17 mouse cellular contexts compared by ENCODE assay signal in genomic region chr3:89276061-89276460, GRCm38 (mm10). TPM values are rescaled to one million over a fixed set of nuclear protein-coding genes. Genes with fewer than 3 reads are reported as not detected.
DNase-seq lines count a peak whose midpoint lies in the region; ATAC-seq and TF ChIP-seq lines count a peak whose summit lies in the region.
"Had no signal": no experiment of that assay in that cellular context is flagged by ENCODE, and none has a peak within 500 bp of the region (broad histone marks: within the 10 kb centered on the region; RNA-seq: fewer than 3 reads in every experiment).

No protein-coding gene starts in this region.

- H3K36me3 ChIP-seq in heart, adult 2 months (ENCODE audit: control insufficient read depth, insufficient read depth, low read length), result peaks cover 26% of the 10 kb centered on the region
- H3K36me3 ChIP-seq in kidney, adult 2 months (ENCODE audit: control insufficient read depth, insufficient read depth, low read length), result peaks cover 8% of the 10 kb centered on the region
- peaks cover 30% of the 10 kb centered on the region for H3K36me3 ChIP-seq in kidney, embryonic 14.5 days (ENCODE audit: control insufficient read depth, insufficient read depth, low read length)
- no peaks in the 10 kb centered on the region for H3K36me3 ChIP-seq in megakaryocyte, embryonic 14.5 days (replicated peaks; ENCODE audit: low read length)
- H3K36me3 ChIP-seq in stomach, embryonic 16.5 days (ENCODE audit: control insufficient read depth, insufficient read depth, low read length), result peaks cover 6% of the 10 kb centered on the region; the same call in 1 of the 2 replicates
- H3K36me3 ChIP-seq: forebrain, embryonic 12.5 days; neural tube, embryonic 12.5 days had no signal

- no peak for TF ChIP-seq CTCF in heart, adult 2 months (IDR thresholded peaks at IDR 0.05)
- no peak for TF ChIP-seq CTCF in kidney, adult 2 months (conservative IDR thresholded peaks at IDR 0.05; ENCODE audit: insufficient read depth, insufficient read length, low read depth, low read length)

- H3K27ac ChIP-seq in heart, adult 2 months, result peak overlapping the region; percentile 99
- H3K27ac ChIP-seq in kidney, adult 2 months (ENCODE audit: insufficient read depth, low read depth, low read length), result 0 out of 2 replicates have a peak overlapping the region, but pooled peaks have one; percentile 4
- no peak overlapping the region for H3K27ac ChIP-seq in kidney, embryonic 14.5 days (ENCODE audit: low read depth, low read length)
- no peak overlapping the region for H3K27ac ChIP-seq in stomach, embryonic 16.5 days (ENCODE audit: low read length)
- H3K27ac ChIP-seq: forebrain, embryonic 12.5 days; hindbrain, embryonic 14.5 days; liver, embryonic 14.5 days; neural tube, embryonic 12.5 days had no signal

- H3K27me3 ChIP-seq in heart, adult 2 months (ENCODE audit: control insufficient read depth, insufficient read depth, low read length), result no peaks in the 10 kb centered on the region
- no peaks in the 10 kb centered on the region for H3K27me3 ChIP-seq in kidney, adult 2 months (replicated peaks; ENCODE audit: control insufficient read depth, insufficient read depth, low read length)
- no peaks in the 10 kb centered on the region; the same call in 1 of the 2 replicates for H3K27me3 ChIP-seq in kidney, embryonic 14.5 days (ENCODE audit: control insufficient read depth, insufficient read depth, low read length)
- H3K27me3 ChIP-seq in megakaryocyte, embryonic 14.5 days (replicated peaks), result peaks cover 77% of the 10 kb centered on the region
- no peaks in the 10 kb centered on the region for H3K27me3 ChIP-seq in stomach, embryonic 16.5 days (ENCODE audit: control insufficient read depth, insufficient read depth, low read length)

- H3K79me2 ChIP-seq in heart, adult 2 months (replicated peaks; ENCODE audit: control insufficient read depth, insufficient read depth, low read length), result no peaks in the 10 kb centered on the region

- no peak overlapping the region for H3K4me2 ChIP-seq in kidney, embryonic 14.5 days (replicated peaks; ENCODE audit: low read depth, low read length)
- H3K4me2 ChIP-seq in stomach, embryonic 16.5 days (ENCODE audit: low read depth, low read length), result peak overlapping the region; percentile 98; the same call in 1 of the 2 replicates
- H3K4me2 ChIP-seq: forebrain, embryonic 12.5 days; hindbrain, embryonic 14.5 days had no signal

- DNase-seq in heart, adult 2 months, result no peak
- DNase-seq in heart, adult 18-20 months, result no peak
- DNase-seq in kidney, adult 2 months, result peak; percentile 54
- DNase-seq: adrenal gland, postnatal 36 days; cerebellum, postnatal 14 days; right cerebral cortex, postnatal 4 days; thymus, adult 2 months had no signal

- 51% methylated on average over 13 of the region's 13 CpGs for WGBS in heart, adult 2 months
- 62% methylated on average over 13 of the region's 13 CpGs for WGBS in kidney, adult 2 months
- 92% methylated on average over 13 of the region's 13 CpGs for WGBS in kidney, embryonic 14.5 days
- WGBS in stomach, embryonic 16.5 days, result 91% methylated on average over 13 of the region's 13 CpGs

- peak overlapping the region; percentile 84 for H3K4me3 ChIP-seq in heart, adult 2 months
- no peak overlapping the region for H3K4me3 ChIP-seq in kidney, adult 2 months (ENCODE audit: insufficient read depth, low read depth, low read length)
- no peak overlapping the region for H3K4me3 ChIP-seq in kidney, embryonic 14.5 days (ENCODE audit: low read length)
- peak overlapping the region; percentile 25 for H3K4me3 ChIP-seq in megakaryocyte, embryonic 14.5 days (replicated peaks)
- no peak overlapping the region for H3K4me3 ChIP-seq in stomach, embryonic 16.5 days (replicated peaks; ENCODE audit: low read length)
- H3K4me3 ChIP-seq: forebrain, embryonic 12.5 days; neural tube, embryonic 12.5 days had no signal

- no peak for TF ChIP-seq POLR2A in heart, adult 2 months (IDR thresholded peaks at IDR 0.05; ENCODE audit: insufficient read depth, low read depth, low read length)
- TF ChIP-seq POLR2A in kidney, adult 2 months (IDR thresholded peaks at IDR 0.05; ENCODE audit: low read depth, low read length), result no peak

- no peaks in the 10 kb centered on the region for H3K9me3 ChIP-seq in kidney, embryonic 14.5 days (ENCODE audit: control insufficient read depth, low read length)
- no peaks in the 10 kb centered on the region for H3K9me3 ChIP-seq in megakaryocyte, embryonic 14.5 days
- no peaks in the 10 kb centered on the region for H3K9me3 ChIP-seq in stomach, embryonic 16.5 days (replicated peaks; ENCODE audit: control insufficient read depth, low read length)
- H3K9me3 ChIP-seq: forebrain, embryonic 12.5 days; neural tube, embryonic 12.5 days had no signal

- H3K4me1 ChIP-seq in heart, adult 2 months (ENCODE audit: control insufficient read depth, insufficient read depth, low read length), result peaks cover 13% of the 10 kb centered on the region
- peaks cover 14% of the 10 kb centered on the region; the same call in 1 of the 2 replicates for H3K4me1 ChIP-seq in kidney, adult 2 months (ENCODE audit: control insufficient read depth, insufficient read depth, low read length)
- peaks cover 31% of the 10 kb centered on the region for H3K4me1 ChIP-seq in kidney, embryonic 14.5 days (ENCODE audit: control insufficient read depth, insufficient read depth, low read length)
- peaks cover 36% of the 10 kb centered on the region for H3K4me1 ChIP-seq in megakaryocyte, embryonic 14.5 days
- H3K4me1 ChIP-seq in stomach, embryonic 16.5 days (ENCODE audit: control insufficient read depth, insufficient read depth, low read length), result peaks cover 35% of the 10 kb centered on the region

- no peak overlapping the region for H3K9ac ChIP-seq in heart, adult 2 months (ENCODE audit: low read depth, low read length)
- H3K9ac ChIP-seq in kidney, embryonic 14.5 days (ENCODE audit: low read depth, low read length), result no peak overlapping the region
- no peak overlapping the region for H3K9ac ChIP-seq in stomach, embryonic 16.5 days (ENCODE audit: low read length)
- H3K9ac ChIP-seq: forebrain, embryonic 12.5 days; hindbrain, embryonic 14.5 days; liver, embryonic 14.5 days; neural tube, embryonic 12.5 days had no signal

- intact Hi-C loops in heart, adult 2 months (cut with DNase I), result loop anchor here (2.0 kb wide), 1 partner anchor 13 kb away; no protein-coding TSS in a partner anchor

- TF ChIP-seq EP300 in heart, adult 2 months (IDR thresholded peaks at IDR 0.05; ENCODE audit: insufficient read depth, low read depth, low read length), result no peak

- no peak for ATAC-seq in kidney, embryonic 14.5 days (ENCODE audit: low FRiP score, low TSS enrichment)
- ATAC-seq in megakaryocyte, adult 5-6 weeks (ENCODE audit: poor library complexity, severe bottlenecking), result no peak
- ATAC-seq in stomach, embryonic 16.5 days (ENCODE audit: insufficient read depth, low FRiP score), result no peak
- ATAC-seq in erythroblast, adult 5-6 weeks (replicated peaks; ENCODE audit: low FRiP score, poor library complexity, severe bottlenecking), result no peak
- ATAC-seq: activated CD4-positive, CD25-positive, alpha-beta regulatory T cell, adult 4 months had no signal

RNA-seq across cellular contexts. Expression of gene Efna1, which starts 4.9 kb away (rescaled TPM):
- total RNA-seq in heart, adult 2 months (2021), result 10 to 100 TPM; 22.6 to 28.4 TPM
- polyA plus RNA-seq in heart, adult 2 months (2012; rRNA removed), result 39.6 and 44.4 TPM in 2 replicates
- 10 to 100 TPM; 22.5 to 23.8 TPM for total RNA-seq in heart, adult 18-20 months (2021)
- polyA plus RNA-seq in kidney, adult 2 months (2012; rRNA removed), result 54.1 and 59.2 TPM in 2 replicates
- 45.4 and 58.8 TPM in 2 replicates for polyA plus RNA-seq in kidney, embryonic 14.5 days (2014; fragmentation: Nextera tagmentation; extraction: Ambion mirVana)
- polyA plus RNA-seq in megakaryocyte, embryonic 14.5 days (2012; ENCODE audit: insufficient read depth, low replicate concordance), result 0.16 TPM in 1 of 2 replicates, not detected in the other
- not detected in 2 replicates for total RNA-seq in megakaryocyte, adult 5-6 weeks (2015)
- total RNA-seq in megakaryocyte, adult 5-6 weeks (2017), result not detected in 2 replicates
- polyA plus RNA-seq in stomach, embryonic 16.5 days (2015; fragmentation: Nextera tagmentation; extraction: Ambion mirVana), result 41.5 and 44.7 TPM in 2 replicates
- total RNA-seq in erythroblast, adult 5-6 weeks (2015; ENCODE audit: low replicate concordance), result not detected in 2 replicates
- total RNA-seq in erythroblast, adult 5-6 weeks (2017; ENCODE audit: low replicate concordance), result not detected in 2 replicates
- polyA plus RNA-seq: activated CD4-positive, CD25-positive, alpha-beta regulatory T cell, adult 4 months had no signal

RNA-seq across cellular contexts. Expression of gene Slc50a1, which starts 5.7 kb away (rescaled TPM):
- 10 to 100 TPM; 17.3 to 23.3 TPM for total RNA-seq in heart, adult 2 months (2021)
- 105 and 111 TPM in 2 replicates for polyA plus RNA-seq in heart, adult 2 months (2012; rRNA removed)
- 10 to 100 TPM; 15.6 to 21.6 TPM for total RNA-seq in heart, adult 18-20 months (2021)
- 109 and 110 TPM in 2 replicates for polyA plus RNA-seq in kidney, adult 2 months (2012; rRNA removed)
- 55.1 and 64.1 TPM in 2 replicates for polyA plus RNA-seq in kidney, embryonic 14.5 days (2014; fragmentation: Nextera tagmentation; extraction: Ambion mirVana)
- 7.0 and 25.0 TPM in 2 replicates for polyA plus RNA-seq in megakaryocyte, embryonic 14.5 days (2012; ENCODE audit: insufficient read depth, low replicate concordance)
- total RNA-seq in megakaryocyte, adult 5-6 weeks (2015), result 42.9 and 68.4 TPM in 2 replicates
- total RNA-seq in megakaryocyte, adult 5-6 weeks (2017), result 31.5 and 52.2 TPM in 2 replicates
- polyA plus RNA-seq in stomach, embryonic 16.5 days (2015; fragmentation: Nextera tagmentation; extraction: Ambion mirVana), result 81.7 and 83.1 TPM in 2 replicates
- 8.8 and 12.9 TPM in 2 replicates for total RNA-seq in erythroblast, adult 5-6 weeks (2015; ENCODE audit: low replicate concordance)
- 10.9 and 11.5 TPM in 2 replicates for total RNA-seq in erythroblast, adult 5-6 weeks (2017; ENCODE audit: low replicate concordance)

RNA-seq across cellular contexts. Expression of gene Dpm3, which starts 16.9 kb away (rescaled TPM):
- 10 to 100 TPM; 54.3 to 58.2 TPM for total RNA-seq in heart, adult 2 months (2021)
- 140 and 160 TPM in 2 replicates for polyA plus RNA-seq in heart, adult 2 months (2012; rRNA removed)
- total RNA-seq in heart, adult 18-20 months (2021), result 10 to 100 TPM; 54.1 to 54.7 TPM
- 431 and 562 TPM in 2 replicates for polyA plus RNA-seq in kidney, adult 2 months (2012; rRNA removed)
- 134 and 200 TPM in 2 replicates for polyA plus RNA-seq in kidney, embryonic 14.5 days (2014; fragmentation: Nextera tagmentation; extraction: Ambion mirVana)
- polyA plus RNA-seq in megakaryocyte, embryonic 14.5 days (2012; ENCODE audit: insufficient read depth, low replicate concordance), result 435 and 701 TPM in 2 replicates
- 84.6 and 95.5 TPM in 2 replicates for total RNA-seq in megakaryocyte, adult 5-6 weeks (2015)
- 72.1 and 82.3 TPM in 2 replicates for total RNA-seq in megakaryocyte, adult 5-6 weeks (2017)
- 119 and 131 TPM in 2 replicates for polyA plus RNA-seq in stomach, embryonic 16.5 days (2015; fragmentation: Nextera tagmentation; extraction: Ambion mirVana)
- total RNA-seq in erythroblast, adult 5-6 weeks (2015; ENCODE audit: low replicate concordance), result 16.1 and 42.3 TPM in 2 replicates
- total RNA-seq in erythroblast, adult 5-6 weeks (2017; ENCODE audit: low replicate concordance), result 4.3 TPM in 1 of 2 replicates, not detected in the other

RNA-seq across cellular contexts. Expression of gene Trim46, which starts 30.0 kb away (rescaled TPM):
- under 1 TPM; 0.39 to 0.96 TPM for total RNA-seq in heart, adult 2 months (2021)
- 1.4 and 1.9 TPM in 2 replicates for polyA plus RNA-seq in heart, adult 2 months (2012; rRNA removed)
- total RNA-seq in heart, adult 18-20 months (2021), result under 1 TPM; 0.37 to 0.98 TPM
- polyA plus RNA-seq in kidney, adult 2 months (2012; rRNA removed), result 9.1 and 10.5 TPM in 2 replicates
- polyA plus RNA-seq in kidney, embryonic 14.5 days (2014; fragmentation: Nextera tagmentation; extraction: Ambion mirVana), result 2.8 and 3.6 TPM in 2 replicates
- 1.8 and 2.1 TPM in 2 replicates for polyA plus RNA-seq in megakaryocyte, embryonic 14.5 days (2012; ENCODE audit: insufficient read depth, low replicate concordance)
- 0.39 and 0.80 TPM in 2 replicates for total RNA-seq in megakaryocyte, adult 5-6 weeks (2015)
- 0.55 TPM in 1 of 2 replicates, not detected in the other for total RNA-seq in megakaryocyte, adult 5-6 weeks (2017)
- polyA plus RNA-seq in stomach, embryonic 16.5 days (2015; fragmentation: Nextera tagmentation; extraction: Ambion mirVana), result 4.4 and 4.8 TPM in 2 replicates
- total RNA-seq in erythroblast, adult 5-6 weeks (2015; ENCODE audit: low replicate concordance), result not detected in 2 replicates
- total RNA-seq in erythroblast, adult 5-6 weeks (2017; ENCODE audit: low replicate concordance), result not detected in 2 replicates

RNA-seq across cellular contexts. Expression of gene Krtcap2, which starts 30.3 kb away (rescaled TPM):
- total RNA-seq in heart, adult 2 months (2021), result 10 to 100 TPM; 80.7 to 95.7 TPM
- polyA plus RNA-seq in heart, adult 2 months (2012; rRNA removed), result 84.3 and 116 TPM in 2 replicates
- 10 to 100 TPM; 64.8 to 89.2 TPM for total RNA-seq in heart, adult 18-20 months (2021)
- polyA plus RNA-seq in kidney, adult 2 months (2012; rRNA removed), result 142 and 173 TPM in 2 replicates
- polyA plus RNA-seq in kidney, embryonic 14.5 days (2014; fragmentation: Nextera tagmentation; extraction: Ambion mirVana), result 321 and 407 TPM in 2 replicates
- 81.0 and 225 TPM in 2 replicates for polyA plus RNA-seq in megakaryocyte, embryonic 14.5 days (2012; ENCODE audit: insufficient read depth, low replicate concordance)
- 142 and 167 TPM in 2 replicates for total RNA-seq in megakaryocyte, adult 5-6 weeks (2015)
- total RNA-seq in megakaryocyte, adult 5-6 weeks (2017), result 159 and 189 TPM in 2 replicates
- 318 and 325 TPM in 2 replicates for polyA plus RNA-seq in stomach, embryonic 16.5 days (2015; fragmentation: Nextera tagmentation; extraction: Ambion mirVana)
- total RNA-seq in erythroblast, adult 5-6 weeks (2015; ENCODE audit: low replicate concordance), result 47.0 and 49.8 TPM in 2 replicates
- 17.8 and 31.8 TPM in 2 replicates for total RNA-seq in erythroblast, adult 5-6 weeks (2017; ENCODE audit: low replicate concordance)

Comparison
In these comparisons a context has a peak if more than half of its experiments do, and no peak if none do; other contexts are left out.
1. H3K27ac ChIP-seq: peak in heart, adult 2 months (single experiment) and kidney, adult 2 months (single experiment); none in kidney, embryonic 14.5 days (single experiment) and stomach, embryonic 16.5 days (single experiment).
2. H3K4me3 ChIP-seq: peak in heart, adult 2 months (single experiment) and megakaryocyte, embryonic 14.5 days (single experiment); none in kidney, adult 2 months (single experiment), kidney, embryonic 14.5 days (single experiment) and stomach, embryonic 16.5 days (single experiment).
3. RNA of gene Efna1, which starts 4.9 kb away (polyA plus RNA-seq): 45.4 to 58.8 TPM in kidney, embryonic 14.5 days, 54.1 to 59.2 TPM in kidney, adult 2 months, 41.5 to 44.7 TPM in stomach, embryonic 16.5 days and 39.6 to 44.4 TPM in heart, adult 2 months; 0.16 TPM in megakaryocyte, embryonic 14.5 days; every median in the first group is over 10 times any median in the second.